Mouse (Mus musculus) T-cell, adult 2 months (primary cell): ENCODE results near the gene Ptbp3.
A peak's percentile ranks its signal among the peaks of the same experiment; 100 is the strongest.

Experiments
- DNase-seq: peaks from one replicate; pipeline ENCODE4 v3.0.0; 2022; ENCODE audit warnings: low spot score

The Ptbp3 gene

DNA sequence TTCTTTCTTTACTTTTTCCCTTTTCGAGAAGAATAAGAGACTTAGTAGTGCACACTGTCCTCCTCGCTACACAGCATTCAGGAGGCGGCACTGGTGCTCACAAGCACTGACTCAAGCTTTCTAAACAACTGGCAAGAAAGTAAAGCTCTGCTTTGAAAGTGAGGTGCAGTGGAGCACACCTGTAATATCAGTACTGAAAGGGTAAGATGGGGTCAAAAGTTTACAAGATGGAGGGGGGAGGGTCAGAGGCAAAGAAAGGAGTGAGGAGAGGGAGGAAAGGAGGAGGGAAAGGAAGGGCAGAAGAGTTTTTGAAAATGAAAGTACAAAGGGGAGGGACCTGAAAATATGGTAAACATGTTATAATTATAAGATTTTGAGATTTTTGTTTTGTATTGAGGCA, 43.7 kb downstream of the Ptbp3 start:
- no peak for DNase-seq

DNA sequence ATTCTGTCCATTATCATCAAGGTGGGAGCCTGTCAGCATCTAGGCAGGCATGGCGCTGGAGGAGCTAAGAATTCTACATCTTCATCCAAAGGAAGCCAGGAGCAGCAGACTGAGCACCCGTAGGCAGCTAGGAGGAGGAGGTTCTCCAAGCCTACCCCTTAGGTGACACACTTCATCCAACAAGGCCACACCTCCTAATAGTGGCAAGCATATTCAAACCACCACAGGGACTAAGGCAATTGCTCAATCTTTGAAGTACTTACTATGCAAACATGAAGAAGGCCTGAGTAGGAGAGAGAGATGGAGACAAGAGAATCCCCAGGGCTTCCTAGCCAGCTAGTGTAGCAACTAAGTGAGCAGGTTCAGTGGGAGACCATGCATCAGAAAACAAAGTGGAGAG, 58.1 kb downstream of the Ptbp3 start:
- no peak for DNase-seq

DNA sequence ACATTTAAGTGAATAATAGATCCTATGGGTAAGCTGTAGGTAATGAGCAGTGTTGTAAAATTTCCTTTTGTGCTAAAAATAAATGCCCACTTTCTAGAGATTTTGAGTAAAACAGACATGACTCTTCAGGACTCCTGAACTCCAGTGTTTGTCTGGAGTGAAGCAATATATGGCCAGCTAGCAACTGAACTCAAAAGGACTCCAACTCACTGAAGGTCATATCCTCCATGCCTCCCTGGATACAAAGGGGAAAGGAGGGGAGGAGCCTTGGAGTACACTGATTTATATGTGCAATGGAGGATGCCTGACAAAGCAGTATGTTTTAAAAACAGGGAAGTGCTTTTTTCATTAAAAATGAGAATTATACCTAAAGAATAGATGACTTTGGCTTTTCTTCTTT, 77.9 kb downstream of the Ptbp3 start:
- DNase-seq = no peak

DNA sequence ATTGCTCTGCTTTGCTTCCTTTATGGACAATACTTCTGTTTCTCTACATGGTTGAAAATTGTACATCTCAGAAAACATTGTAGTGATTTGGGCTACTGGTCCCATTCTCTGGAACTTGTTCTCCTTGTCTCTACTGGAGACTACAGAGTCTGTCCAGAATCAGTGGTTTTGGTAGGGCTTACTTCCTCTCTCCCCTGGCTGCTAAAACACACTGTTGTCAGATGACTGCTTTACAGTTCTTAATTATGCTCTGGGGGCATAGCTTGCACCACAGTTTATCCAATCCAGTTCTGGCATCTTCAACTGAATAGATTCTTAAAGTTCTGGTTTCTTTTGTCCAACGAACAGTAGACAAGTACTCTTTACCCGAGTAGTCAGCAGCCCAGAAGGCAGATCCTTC, 83.7 kb downstream of the Ptbp3 start:
- no peak for DNase-seq

DNA sequence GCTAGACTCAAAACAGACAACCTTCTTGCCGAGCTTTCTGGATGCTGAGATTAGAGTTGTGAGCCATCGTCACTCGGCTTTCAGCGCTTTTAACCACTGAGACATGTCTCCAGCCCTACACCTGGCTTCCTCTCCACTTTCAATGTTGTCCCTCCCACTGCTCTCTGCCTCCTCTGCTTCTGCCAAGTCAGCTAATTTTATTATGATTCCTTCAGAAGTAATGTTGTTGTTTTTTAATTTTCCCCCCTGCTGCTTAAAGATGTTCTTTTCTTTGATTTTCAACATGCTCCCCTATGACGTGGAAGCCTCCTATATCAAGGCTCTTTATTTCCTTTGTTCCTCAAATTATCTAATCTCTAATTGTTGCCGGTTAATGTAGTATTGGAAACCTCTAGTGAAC, 84.5 kb downstream of the Ptbp3 start:
- DNase-seq = no peak

DNA sequence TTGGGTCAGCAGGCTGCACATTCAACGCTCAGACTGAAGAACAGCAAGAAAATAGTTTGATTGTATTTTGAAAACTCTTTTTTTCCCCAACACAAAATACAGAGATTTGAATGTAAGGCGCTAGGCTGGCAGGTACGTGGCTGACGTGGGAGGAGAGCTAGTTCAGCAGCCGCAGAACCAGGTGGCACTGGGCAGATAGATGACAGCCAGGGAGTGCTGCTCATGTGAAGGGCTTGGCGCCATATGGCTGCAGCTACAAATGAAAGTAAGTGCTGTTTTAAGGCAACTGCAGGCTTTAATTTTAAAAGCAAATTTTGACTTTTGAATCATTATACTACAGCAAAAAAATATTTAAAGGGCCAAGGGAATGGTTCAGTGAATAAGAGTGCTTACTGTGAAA, 86.7 kb downstream of the Ptbp3 start:
- no peak for DNase-seq

DNA sequence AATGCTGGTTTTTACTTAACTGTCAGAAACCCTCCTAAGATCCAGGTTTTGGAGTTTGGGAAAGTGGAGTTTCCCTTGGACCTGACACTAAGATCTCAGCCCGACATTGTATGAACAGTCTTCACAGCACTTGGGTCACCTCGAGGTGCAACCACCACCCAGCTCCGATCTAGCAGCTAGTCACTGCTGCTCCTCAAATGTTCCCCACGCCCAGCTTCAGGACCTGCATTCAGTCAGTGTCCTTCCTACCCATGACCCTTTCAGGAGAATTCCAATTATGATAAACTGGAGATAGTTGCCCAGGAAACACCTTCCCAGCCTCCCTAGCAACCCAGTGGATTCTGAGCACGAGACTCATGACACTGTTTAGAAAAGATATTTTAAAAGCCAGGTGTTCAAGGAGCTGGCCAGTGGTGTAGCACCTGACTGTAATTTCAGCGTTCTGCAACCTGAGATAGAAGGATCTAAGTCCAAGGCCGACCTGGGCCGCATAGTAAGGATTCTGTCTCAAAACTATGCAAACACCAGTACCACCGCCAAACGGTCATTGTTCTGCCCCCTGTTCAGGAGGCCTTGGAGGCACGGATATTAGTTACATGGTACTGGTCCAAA, 87.9 kb downstream of the Ptbp3 start:
- DNase-seq = no peak

DNA sequence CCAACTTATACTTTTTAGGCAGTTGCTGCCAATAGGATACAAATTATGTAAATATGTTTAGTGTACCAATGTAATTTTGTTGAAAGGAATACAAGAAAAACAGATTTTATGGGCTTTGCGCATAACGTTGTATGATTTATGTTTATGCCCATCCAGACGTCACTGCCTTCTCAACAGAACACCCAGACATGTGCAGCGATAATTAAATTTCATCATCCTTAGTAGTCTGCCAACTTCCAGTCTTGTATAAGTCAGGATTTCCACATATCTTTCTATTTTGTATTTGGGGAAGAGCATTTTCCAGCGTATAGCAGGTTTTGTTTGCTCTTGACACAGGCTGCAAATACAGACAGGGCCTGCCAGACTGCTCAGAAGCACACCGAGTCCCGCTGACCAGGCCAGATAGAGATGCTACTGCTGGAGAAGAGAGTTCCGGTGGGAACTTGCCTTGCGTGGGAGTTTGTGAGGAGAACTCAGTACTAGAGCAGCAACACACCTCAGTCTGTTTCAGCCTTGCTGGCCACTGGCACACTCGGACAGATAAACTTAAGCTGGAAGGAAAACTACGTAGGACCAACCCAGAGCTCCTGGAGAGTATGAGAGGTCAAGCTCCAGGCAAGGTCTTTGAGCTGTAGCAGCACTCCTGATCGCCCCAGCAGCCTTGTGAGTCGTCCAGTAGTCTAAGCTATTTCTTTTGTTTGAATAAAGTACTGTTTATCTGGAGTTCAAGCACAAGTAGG, 89.8 kb downstream of the Ptbp3 start:
- DNase-seq = no peak

DNA sequence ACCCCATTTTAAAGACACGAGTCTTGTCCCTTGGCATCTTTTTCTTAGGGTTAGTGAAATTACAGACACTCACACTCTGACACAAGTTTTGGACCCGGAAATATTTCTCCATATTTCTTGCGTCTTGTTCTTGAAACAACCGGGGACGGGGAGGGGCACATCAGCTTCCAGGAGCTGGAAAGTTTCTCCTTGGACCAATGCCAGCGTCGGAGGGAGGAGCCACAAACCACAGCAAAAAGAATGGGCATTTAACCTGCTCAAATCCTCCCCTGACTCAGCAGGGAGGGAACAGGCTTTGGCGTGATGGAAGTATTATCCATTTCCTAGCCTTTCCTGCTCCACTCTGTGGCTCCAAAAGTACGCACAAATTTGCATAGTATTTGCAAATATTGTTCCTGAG, 91.2 kb downstream of the Ptbp3 start:
- DNase-seq = no peak

DNA sequence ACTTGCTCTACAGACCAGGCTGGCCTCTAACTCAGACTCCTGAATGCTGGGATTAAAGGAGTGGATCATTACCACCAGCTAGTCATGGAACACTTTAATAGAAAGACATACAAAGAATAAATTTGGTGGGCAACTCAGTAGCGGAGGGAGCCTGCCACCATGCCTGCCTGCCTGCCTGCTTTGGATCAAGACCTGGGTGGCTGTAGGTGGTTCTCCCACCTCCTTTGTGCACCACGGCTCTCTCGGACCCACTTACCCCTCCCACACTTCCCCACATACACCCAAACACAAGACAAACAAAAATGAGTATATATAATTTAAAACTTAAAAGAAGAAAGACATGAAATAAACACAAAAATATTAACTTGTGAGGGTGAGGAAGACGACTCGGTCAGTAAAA, 92.1 kb downstream of the Ptbp3 start:
- no peak for DNase-seq

DNA sequence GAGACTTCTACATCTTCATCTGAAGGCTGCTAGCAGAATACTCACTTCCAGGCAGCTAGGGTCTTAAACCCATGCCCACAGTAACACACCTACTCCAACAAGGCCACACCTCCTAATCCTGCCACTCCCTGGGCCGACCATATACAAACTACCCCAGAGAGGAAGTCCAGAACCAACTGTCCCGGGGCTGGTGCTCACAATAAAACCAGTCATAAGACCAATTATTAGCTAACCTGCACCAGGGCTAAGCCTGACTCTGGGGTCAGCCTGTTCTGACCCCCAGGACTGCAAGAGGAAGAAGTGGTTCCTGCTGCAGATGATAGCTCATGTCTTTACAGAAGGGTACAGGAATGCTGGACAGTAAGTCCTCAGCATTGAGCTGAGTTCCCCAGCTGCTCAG, 93.7 kb downstream of the Ptbp3 start:
- no peak for DNase-seq

DNA sequence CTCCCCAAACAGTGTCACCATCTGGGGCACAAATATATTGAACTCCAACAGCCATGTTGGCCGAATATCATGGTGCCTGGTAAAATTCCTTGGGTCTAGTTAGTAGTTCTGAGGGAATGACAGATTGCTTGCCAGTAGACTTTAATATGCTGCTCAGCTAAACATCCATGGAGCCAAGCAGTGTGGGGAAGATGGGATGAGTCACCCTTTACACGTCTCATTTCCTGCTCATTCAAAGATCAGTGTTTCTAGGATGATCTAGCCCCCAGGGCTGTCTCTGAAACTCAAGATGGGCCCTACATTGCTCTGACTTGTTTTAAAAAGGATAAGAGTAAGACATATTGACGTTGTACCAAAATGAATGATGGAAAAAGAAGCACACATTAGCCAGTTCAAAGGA, 95.1 kb downstream of the Ptbp3 start:
- no peak for DNase-seq

DNA sequence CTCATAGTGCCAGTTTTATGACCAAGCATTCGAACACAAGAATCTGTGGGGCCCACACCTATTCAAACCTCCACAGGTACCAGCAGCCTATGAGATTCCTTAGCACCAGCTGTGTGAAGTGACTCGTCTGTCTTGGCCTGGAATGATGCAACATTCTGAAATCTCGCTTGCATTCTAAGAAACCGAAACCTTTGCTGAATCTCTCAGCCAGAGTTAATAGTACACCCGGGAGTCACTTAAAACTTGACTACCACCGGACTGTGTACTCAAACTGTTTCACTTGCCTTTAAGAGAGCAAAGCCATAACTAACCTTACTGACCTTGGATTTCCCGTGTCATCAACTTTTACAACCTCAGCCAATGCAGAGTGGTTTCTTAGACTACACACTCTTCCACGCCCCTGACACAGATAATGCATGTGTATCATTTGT, 96.6 kb downstream of the Ptbp3 start:
- no peak for DNase-seq

DNA sequence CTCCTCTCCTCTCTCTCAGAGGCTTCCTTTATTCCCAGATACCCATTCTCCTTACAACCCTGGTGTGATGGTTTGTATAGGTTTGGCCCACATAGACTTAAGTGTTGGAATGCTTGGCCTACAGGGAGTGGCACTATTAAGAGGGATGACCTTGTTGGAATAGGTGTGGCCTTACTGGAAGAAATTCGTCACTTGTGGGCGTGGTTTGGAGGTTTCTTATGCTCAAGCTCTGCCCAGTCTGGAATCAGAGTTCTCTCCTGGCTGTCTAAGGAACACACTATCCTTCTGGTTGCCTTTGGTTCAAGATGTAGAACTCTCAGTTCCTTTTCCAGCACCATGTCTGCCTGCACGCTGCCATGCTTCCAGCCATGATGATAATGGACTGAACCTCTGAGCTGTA, 98.3 kb downstream of the Ptbp3 start:
- DNase-seq = no peak

DNA sequence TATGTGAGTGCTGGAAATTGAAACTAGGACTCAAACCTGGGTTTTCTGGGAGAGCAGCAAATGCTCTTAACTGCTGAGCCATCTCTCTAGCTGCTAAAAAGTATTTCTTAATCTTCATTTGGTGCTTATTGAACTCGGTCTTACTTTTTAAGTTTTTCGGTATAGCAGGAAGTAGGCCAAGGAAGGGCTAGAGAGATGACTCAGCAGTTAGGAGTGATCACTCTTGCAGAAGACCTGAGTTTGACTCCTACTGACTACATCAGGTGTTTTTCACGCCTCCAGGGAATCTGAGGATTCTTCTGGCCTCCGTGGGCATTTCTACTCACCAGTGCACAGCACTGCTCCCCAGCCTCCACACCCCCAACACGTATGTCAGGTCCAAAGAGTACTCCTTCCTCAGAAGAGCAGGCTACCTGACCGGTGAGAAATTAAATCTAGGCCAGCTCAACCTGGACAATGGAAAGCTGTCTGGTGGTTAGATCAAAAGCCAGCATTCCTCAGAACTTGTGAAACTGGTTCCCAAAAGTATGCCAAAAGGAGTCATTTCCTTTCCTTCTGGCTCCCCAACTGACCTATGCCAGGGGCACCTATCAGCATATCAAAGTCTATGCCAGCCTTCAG, 98.8 kb downstream of the Ptbp3 start:
- no peak for DNase-seq

DNA sequence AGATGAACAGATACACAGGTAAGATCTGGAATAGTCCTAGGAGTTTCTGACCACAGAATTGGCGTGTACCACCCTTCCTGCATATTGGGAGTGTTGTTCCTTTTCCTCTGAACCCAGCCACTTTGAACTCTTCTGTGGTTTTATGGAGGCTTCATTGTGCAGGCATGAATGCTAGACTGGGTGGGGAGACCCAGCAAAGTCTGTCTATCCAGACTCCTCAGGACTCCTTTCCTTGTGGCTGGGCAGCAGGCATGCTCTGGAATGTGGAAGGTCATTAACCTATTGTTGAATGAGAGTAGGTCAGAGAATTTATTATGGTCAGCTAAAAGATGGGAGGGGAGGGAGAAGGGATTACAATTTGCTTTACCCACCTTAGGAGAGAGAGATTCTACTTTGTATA, 101.9 kb downstream of the Ptbp3 start:
- DNase-seq = no peak

DNA sequence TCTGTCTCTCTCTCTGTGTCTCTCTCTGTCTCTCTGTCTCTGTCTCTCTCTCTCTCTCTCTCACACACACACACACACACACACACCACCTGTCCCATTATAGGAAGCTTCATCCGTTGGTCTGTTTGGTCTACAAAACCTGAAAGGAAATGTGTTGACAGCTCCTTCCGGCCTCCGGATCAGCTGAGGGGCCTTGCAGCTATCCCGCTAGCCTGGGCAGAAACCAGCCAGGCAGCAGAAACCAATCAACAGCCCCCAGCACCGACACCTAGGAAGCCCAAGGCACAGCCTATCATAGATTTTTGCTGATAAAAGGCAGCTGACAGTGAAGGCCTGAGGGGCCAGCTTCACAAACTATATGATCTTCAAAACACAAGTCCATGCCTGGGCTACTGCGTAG, 103.6 kb downstream of the Ptbp3 start:
- peak; percentile 18 for DNase-seq

DNA sequence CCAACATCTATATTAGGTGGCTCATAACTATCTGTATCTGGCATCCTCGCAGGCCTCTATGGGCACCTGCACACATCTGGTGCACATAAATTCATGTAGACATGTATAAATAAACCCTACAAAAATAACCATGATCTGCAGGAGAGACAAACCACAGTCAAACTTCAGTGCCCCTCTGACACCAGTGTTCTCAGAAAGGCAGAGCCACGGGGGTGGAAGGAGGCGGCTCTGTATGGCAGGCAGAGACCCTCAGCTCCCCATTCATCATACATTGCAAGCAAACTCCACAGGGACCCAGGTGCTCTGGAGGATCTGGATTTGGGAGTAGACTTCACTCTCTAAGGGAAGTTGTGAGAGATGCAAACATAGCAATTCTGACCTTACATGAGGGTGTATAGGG, 104.2 kb downstream of the Ptbp3 start:
- no peak for DNase-seq

DNA sequence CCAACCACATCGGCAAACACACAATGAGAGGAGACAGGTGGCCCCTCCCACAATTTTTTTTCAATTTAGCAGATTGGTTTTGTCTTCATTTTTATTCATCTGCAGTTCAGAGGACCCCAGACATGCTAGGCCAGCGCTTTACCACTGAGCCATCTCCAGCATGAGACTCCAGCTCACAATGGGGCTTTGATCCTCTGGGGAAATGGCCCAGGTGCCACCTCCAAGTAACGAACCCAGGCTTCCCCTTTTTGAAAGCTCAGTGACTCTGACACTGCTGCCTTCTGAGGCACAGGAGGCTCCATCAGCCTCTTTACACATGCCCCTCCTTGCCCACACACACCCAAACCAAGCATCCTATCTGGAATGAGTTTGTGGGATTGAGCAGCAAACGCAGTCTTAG, 105.1 kb downstream of the Ptbp3 start:
- no peak for DNase-seq

DNA sequence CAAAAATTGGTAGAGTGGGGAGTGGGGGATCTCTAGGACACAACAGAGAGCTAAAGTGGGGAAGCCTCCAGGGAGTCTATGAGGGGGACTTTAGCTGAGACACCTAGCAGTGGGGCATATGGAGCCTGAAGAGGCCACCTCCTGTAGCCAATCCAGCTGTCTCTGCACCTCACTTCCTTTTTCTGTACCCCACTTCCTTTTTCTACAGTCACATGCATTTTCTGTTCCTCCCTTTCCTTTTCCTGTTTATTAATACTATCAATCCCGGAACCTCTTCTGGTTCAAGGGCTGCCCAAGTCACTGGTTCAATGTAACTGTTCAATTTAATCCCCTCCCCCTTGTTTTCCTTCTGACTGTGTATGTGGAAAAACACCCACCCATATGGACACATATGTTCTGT, 107.9 kb downstream of the Ptbp3 start:
- no peak for DNase-seq

DNA sequence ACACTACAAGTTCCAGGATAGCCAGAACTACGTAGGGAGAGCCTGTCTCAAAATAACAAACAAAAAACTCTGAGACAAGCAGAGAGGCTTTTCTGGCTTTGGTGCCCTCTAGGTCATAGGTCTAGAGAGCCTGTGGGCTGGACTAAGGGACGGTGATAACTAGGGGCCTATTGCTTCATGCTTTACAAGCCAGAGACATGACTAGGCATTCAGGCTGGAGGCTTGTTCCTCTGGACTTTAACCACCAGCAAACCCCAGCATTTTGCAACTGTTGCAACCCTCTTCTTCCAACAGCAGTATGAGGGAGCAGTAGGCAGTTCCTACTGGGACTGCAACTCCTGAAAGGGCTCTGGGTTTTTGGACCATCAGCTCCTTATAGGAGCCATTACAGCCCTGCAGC, 109.2 kb downstream of the Ptbp3 start:
- no peak for DNase-seq

DNA sequence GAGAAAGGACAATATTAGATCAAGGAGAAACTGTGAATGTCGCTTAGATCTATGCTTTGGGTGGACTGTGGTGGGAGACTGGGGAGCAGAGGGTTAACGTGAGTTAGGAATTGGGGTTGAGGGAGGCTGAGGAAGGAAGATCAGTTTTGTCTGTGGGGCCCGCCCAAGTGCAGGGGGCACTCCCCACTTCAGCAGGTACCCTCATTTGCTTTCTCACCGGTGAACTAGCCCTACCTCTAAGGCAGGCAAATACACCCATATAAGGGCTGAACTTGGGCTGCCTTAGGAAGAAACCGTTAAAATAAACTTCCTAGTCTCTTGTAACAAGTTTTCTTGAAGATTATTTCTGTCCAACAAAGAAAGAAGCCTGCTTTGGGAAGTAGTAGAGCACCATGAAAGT, 110.1 kb downstream of the Ptbp3 start:
- DNase-seq = no peak

DNA sequence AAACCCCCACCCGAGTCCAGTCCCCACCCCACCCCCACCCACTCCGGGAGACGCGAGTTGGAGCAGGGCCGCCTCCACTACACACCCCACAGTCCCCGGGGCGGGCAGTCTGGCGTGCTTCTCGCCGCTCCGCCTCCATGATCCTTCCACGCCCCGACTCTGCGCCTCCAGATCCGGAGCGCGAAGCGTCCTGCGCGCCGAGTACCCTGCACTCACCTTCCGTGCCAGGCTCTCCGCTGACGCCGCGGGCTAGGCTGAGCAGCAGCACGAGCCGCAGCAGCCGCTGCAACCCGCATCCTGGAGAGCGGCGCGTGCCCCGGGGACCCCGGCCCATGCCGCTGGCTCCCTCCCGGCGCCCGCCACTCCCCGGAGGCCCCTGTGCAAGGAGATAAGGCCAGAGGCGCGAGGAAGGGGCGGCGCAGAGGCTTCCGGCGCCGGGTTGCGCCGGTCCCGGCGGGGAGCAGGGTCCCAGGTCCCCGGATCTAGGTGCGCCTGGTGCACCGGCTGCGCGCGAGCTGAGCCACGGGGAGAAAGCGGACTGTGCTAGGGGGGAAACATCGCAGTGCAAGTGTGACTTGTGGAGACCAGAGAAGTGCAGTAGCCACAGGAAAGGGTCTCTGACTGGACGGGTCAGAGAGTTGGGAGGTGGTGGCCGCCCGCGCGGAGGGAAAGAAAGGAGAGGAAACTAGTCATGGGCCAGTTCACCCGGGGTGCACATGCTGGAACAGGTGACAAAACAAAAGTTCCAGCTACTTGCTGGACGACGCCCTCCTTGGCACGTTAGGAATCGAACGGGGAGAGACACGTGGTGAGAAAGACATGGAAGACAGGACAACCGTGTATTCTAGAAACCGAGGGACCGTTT, 110.9 kb downstream of the Ptbp3 start, which contains the start of gene Susd1:
Susd1 (minus strand) TSS at position 644 of the 865 bp plus-strand sequence.
- peak; percentile 55 for DNase-seq
